Mouse (Mus musculus) ovary, postnatal 14 days (tissue): ENCODE measurements at regions not wholly inside any gene's neighbourhood (a gene's known extent, or its start where the extent isn't known, plus 50 kb on each side); places are given as distances from the start of the nearest gene placed in this dataset.

ENCODE experiments used
- DNase-seq: peaks from one replicate; pipeline ENCODE4 v3.0.0; 2022; ENCODE audit warnings: low spot score

- DNase-seq, result no peak
These were observed 337.7 kb downstream of the Galc start for GRCm38 (mm10) chr12:97921349-97922264.

GRCm38 (mm10) chr12:97918416-97918815, 340.8 kb downstream of the Galc start:
- no peak for DNase-seq

GRCm38 (mm10) chr12:97915026-97915425, 344.2 kb downstream of the Galc start:
- no peak for DNase-seq

GRCm38 (mm10) chr12:97912730-97913129, 346.5 kb downstream of the Galc start:
- DNase-seq, result no peak

GRCm38 (mm10) chr12:97899266-97899665, 360.0 kb downstream of the Galc start:
- DNase-seq, result no peak

- DNase-seq, result no peak
These were observed 361.1 kb downstream of the Galc start for GRCm38 (mm10) chr12:97898178-97898577.

- no peak for DNase-seq
These were observed 363.3 kb downstream of the Galc start for GRCm38 (mm10) chr12:97895981-97896380.

- DNase-seq, result no peak
These were observed 370.3 kb downstream of the Galc start for GRCm38 (mm10) chr12:97888801-97889455.

- DNase-seq, result no peak
These were observed 370.9 kb downstream of the Galc start for GRCm38 (mm10) chr12:97888291-97888800.

GRCm38 (mm10) chr12:97882439-97882838, 376.8 kb downstream of the Galc start:
- DNase-seq, result no peak

- DNase-seq, result peak; percentile 73
These were observed 386.9 kb downstream of the Galc start for GRCm38 (mm10) chr12:97872391-97872790.

GRCm38 (mm10) chr12:97862921-97863320, 396.3 kb downstream of the Galc start:
- DNase-seq, result no peak

- no peak for DNase-seq
These were observed 422.9 kb downstream of the Galc start for GRCm38 (mm10) chr12:97836202-97836908.

- no peak for DNase-seq
These were observed 465.7 kb downstream of the Galc start for GRCm38 (mm10) chr12:97793364-97794120.

- DNase-seq, result no peak
These were observed 475.8 kb downstream of the Galc start for GRCm38 (mm10) chr12:97783476-97783875.

- DNase-seq, result no peak
These were observed 500.1 kb downstream of the Galc start for GRCm38 (mm10) chr12:97759116-97759515.

GRCm38 (mm10) chr12:97758624-97759023, 500.6 kb downstream of the Galc start:
- DNase-seq, result no peak

- no peak for DNase-seq
These were observed 509.1 kb downstream of the Galc start for GRCm38 (mm10) chr12:97750166-97750565.

GRCm38 (mm10) chr12:97740927-97741326, 518.3 kb downstream of the Galc start:
- DNase-seq, result no peak

GRCm38 (mm10) chr12:97732078-97732580, 527.1 kb downstream of the Galc start:
- DNase-seq, result no peak

- no peak for DNase-seq
These were observed 538.7 kb downstream of the Galc start for GRCm38 (mm10) chr12:97720554-97720953.
